Mouse (Mus musculus) hindbrain, embryonic 12.5 days (tissue): ENCODE measurements around the gene Lrrtm4. TPM values are rescaled to one million over a fixed set of nuclear protein-coding genes. Genes with fewer than 3 reads are reported as not detected.

Source experiments
- ATAC-seq: fragments of 200-750 bp; cut with Nextera tagmentation; 2 replicates; pipeline ENCODE4 v1.8.0; 2017; ENCODE audit warnings: moderate TSS enrichment; ENCODE audit not compliant: low FRiP score
- H3K27ac ChIP-seq: fragments of 300-500 bp; sonication (generic); 2 replicates; pipeline ENCODE4 v1.5.1; 2016; ENCODE audit warnings: mild to moderate bottlenecking
- H3K27me3 ChIP-seq: fragments of 300-500 bp; sonication (generic); 2 replicates; pipeline ENCODE4 v1.6.1; 2016; ENCODE audit warnings: mild to moderate bottlenecking
- H3K36me3 ChIP-seq: fragments of 300-500 bp; sonication (generic); 2 replicates; pipeline ENCODE4 v1.6.1; 2016; ENCODE audit warnings: mild to moderate bottlenecking
- H3K4me1 ChIP-seq: fragments of 300-500 bp; sonication (generic); 2 replicates; pipeline ENCODE4 v1.6.1; 2016
- H3K4me2 ChIP-seq: fragments of 300-500 bp; sonication (generic); replicated peaks from 2 replicates; pipeline ENCODE4 v1.6.1; 2016; ENCODE audit warnings: mild to moderate bottlenecking
- H3K4me3 ChIP-seq: fragments of 300-500 bp; sonication (generic); 2 replicates; pipeline ENCODE4 v1.5.1; 2016; ENCODE audit warnings: mild to moderate bottlenecking
- H3K9ac ChIP-seq: fragments of 300-500 bp; sonication (generic); 2 replicates; pipeline ENCODE4 v1.6.1; 2016; ENCODE audit warnings: mild to moderate bottlenecking, moderate library complexity
- H3K9me3 ChIP-seq: fragments of 300-500 bp; sonication (generic); replicated peaks from 2 replicates; pipeline ENCODE4 v1.6.1; 2016; ENCODE audit warnings: mild to moderate bottlenecking
- WGBS: fragments of 180-500 bp; shearing (Covaris S2); methylation state at CpG from one replicate; pipeline ENCODE4 v1.1.7; 2016; 5-methylcytosine and 5-hydroxymethylcytosine counted together
- polyA plus RNA-seq: library from polyadenylated mRNA; unstranded; fragments of >200 nt; fragmentation: Nextera tagmentation; extraction: Ambion mirVana; gene quantifications from 2 replicates; pipeline ENCODE4 v1.2.1, GENCODE M21; 2016

The Lrrtm4 gene
- polyA plus RNA-seq: 7.5 and 8.3 TPM in 2 replicates

GRCm38 (mm10) chr6:80018765-80019164 lies at the start of gene Lrrtm4:
Gene Lrrtm4, plus strand, starts transcription at chr6:80018877.
- Histone ChIP-seq H3K9me3 (no peaks in the 10 kb centered on the region), H3K4me1 (0 out of 2 replicates have a peak, but pooled peaks cover 6% of the 10 kb centered on the region)

DNA sequence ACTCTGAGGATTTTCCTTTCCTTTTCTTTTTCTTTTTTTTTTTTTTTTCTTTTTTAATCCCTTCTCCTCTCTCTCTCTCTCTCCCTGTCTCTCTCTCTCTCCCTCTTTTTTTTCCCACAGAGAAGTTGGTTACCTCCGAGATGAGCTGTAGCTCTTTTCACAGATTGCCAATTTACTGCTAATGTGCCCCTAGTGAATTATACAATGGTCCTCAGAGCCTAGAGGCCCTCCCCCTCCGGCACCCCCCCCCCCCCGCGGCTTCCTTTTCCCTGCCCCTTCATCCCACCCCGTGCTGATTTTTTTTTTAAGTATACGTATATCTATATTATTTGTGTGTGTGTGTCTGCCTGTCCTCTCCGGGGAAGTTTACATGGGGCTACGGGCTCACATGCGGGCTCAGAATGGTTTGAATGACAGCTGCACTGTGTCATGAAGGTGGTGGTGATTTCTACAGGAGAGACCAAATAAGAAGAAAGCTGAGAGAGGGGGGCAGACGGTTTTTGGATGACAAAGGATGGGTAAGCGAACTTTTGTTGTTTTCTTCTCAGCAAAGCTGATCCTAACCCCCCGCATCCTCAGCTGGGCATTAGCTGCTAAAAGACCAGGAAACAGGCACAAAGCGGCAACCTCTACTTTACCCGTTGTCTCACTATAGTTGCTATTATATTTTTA lies 648 bp downstream of the Lrrtm4 start:
- WGBS: 1% methylated on average over 14 of the region's 14 CpGs
- peak; percentile 66 for ATAC-seq

More at GRCm38 (mm10) chr6:80018765-80019164, at the start of gene Lrrtm4:
- peak within 1 kb of the TSS; percentile 56 for H3K4me2 ChIP-seq
- peak; percentile 85 for ATAC-seq
- 0 out of 2 replicates have a peak, but pooled peaks cover 3% of the 10 kb centered on the region for H3K36me3 ChIP-seq
- peak within 1 kb of the TSS; percentile 60 for H3K9ac ChIP-seq
- WGBS: 8% methylated on average over 6 of the region's 6 CpGs
- no peaks in the 10 kb centered on the region for H3K27me3 ChIP-seq
- peak within 1 kb of the TSS; percentile 39 for H3K4me3 ChIP-seq
- H3K27ac ChIP-seq: peak within 1 kb of the TSS; percentile 44; the same call in 1 of the 2 replicates

DNA sequence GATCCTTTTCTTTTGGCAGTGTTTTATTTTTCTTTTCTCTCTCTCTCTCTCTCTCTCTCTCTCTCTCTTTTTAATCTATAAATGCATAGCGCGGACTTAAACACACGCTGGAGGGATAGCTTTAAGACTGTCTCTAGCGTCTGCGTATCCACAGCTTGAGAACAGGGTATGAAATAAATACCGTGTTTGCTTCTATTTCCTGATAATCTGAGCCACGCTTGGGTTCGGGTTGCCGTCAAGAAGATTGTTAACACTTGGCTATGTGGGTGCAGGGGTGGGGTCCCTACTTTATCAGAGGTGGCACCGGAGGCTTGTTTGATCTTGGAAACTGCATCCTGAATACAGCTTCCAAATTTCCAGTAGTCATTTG lies 1.2 kb downstream of the Lrrtm4 start:
- H3K4me3 ChIP-seq: peak overlapping the region; percentile 39
- H3K36me3 ChIP-seq: 0 out of 2 replicates have a peak, but pooled peaks cover 3% of the 10 kb centered on the region
- H3K27ac ChIP-seq: no peak overlapping the region
- 12% methylated on average over 10 of the region's 10 CpGs for WGBS
- no peaks in the 10 kb centered on the region for H3K27me3 ChIP-seq
- H3K4me1 ChIP-seq: 0 out of 2 replicates have a peak, but pooled peaks cover 6% of the 10 kb centered on the region
- peak overlapping the region; percentile 60 for H3K9ac ChIP-seq
- peak; percentile 56 for ATAC-seq
- H3K9me3 ChIP-seq: no peaks in the 10 kb centered on the region
- peak overlapping the region; percentile 56 for H3K4me2 ChIP-seq

More for the DNA sequence above, 648 bp downstream of the Lrrtm4 start:
- Histone ChIP-seq H3K9me3 (no peaks in the 10 kb centered on the region), H3K4me1 (0 out of 2 replicates have a peak, but pooled peaks cover 6% of the 10 kb centered on the region), H3K9ac (peak overlapping the region; percentile 60), H3K4me3 (peak overlapping the region; percentile 39), H3K36me3 (0 out of 2 replicates have a peak, but pooled peaks cover 3% of the 10 kb centered on the region), H3K27me3 (no peaks in the 10 kb centered on the region), H3K4me2 (peak overlapping the region; percentile 56), H3K27ac (no peak overlapping the region; the same call in 1 of the 2 replicates)

DNA sequence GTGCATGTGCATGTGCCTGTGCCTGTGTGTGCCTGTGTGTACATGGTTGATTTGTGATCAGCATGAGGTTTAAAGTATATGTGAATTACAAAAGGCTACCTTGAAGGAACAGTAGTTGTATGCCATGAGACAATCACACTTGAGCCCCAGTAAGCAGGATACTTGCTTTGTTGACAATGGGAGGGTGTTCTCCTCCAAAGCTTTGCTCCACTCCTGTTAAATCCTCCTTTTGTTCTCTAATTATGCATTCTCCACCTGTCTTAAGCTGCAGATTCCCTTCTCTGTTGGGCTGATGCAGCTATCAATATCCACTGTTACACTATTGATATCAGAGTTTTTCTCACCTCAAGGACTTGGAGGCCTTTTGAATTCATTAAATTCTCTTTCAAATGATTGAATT lies 38.2 kb downstream of the Lrrtm4 start:
- H3K4me1 ChIP-seq: no peaks in the 10 kb centered on the region
- no peak overlapping the region for H3K27ac ChIP-seq
- no peak for ATAC-seq
- no peaks in the 10 kb centered on the region for H3K36me3 ChIP-seq
- no peaks in the 10 kb centered on the region for H3K27me3 ChIP-seq
- H3K4me3 ChIP-seq: no peak overlapping the region
- no peaks in the 10 kb centered on the region for H3K9me3 ChIP-seq
- H3K4me2 ChIP-seq: no peak overlapping the region
- H3K9ac ChIP-seq: no peak overlapping the region

GRCm38 (mm10) chr6:80078001-80078400 lies 59.3 kb downstream of the Lrrtm4 start:
- no peak for ATAC-seq
- H3K27ac ChIP-seq: no peak overlapping the region
- WGBS: 93% methylated on average over 2 of the region's 2 CpGs
- no peaks in the 10 kb centered on the region for H3K36me3 ChIP-seq
- no peaks in the 10 kb centered on the region for H3K9me3 ChIP-seq
- no peak overlapping the region for H3K4me3 ChIP-seq
- no peak overlapping the region for H3K4me2 ChIP-seq
- no peak overlapping the region for H3K9ac ChIP-seq
- H3K27me3 ChIP-seq: no peaks in the 10 kb centered on the region
- H3K4me1 ChIP-seq: no peaks in the 10 kb centered on the region

GRCm38 (mm10) chr6:80079290-80079689 lies 60.6 kb downstream of the Lrrtm4 start:
- H3K4me2 ChIP-seq: no peak overlapping the region
- no peak for ATAC-seq

GRCm38 (mm10) chr6:80094909-80095308 lies 76.2 kb downstream of the Lrrtm4 start:
- Histone ChIP-seq H3K36me3 (no peaks in the 10 kb centered on the region), H3K27me3 (no peaks in the 10 kb centered on the region), H3K9ac (no peak overlapping the region), H3K9me3 (no peaks in the 10 kb centered on the region), H3K4me2 (no peak overlapping the region), H3K4me3 (no peak overlapping the region), H3K4me1 (no peaks in the 10 kb centered on the region), H3K27ac (no peak overlapping the region)
- WGBS: 90% methylated on average over 4 of the region's 4 CpGs
- no peak for ATAC-seq

More at GRCm38 (mm10) chr6:80079290-80079689, 60.6 kb downstream of the Lrrtm4 start:
- no peaks in the 10 kb centered on the region for H3K36me3 ChIP-seq
- no peak overlapping the region for H3K27ac ChIP-seq
- H3K4me1 ChIP-seq: no peaks in the 10 kb centered on the region
- no peak overlapping the region for H3K9ac ChIP-seq
- no peak overlapping the region for H3K4me3 ChIP-seq
- no peaks in the 10 kb centered on the region for H3K27me3 ChIP-seq
- 80% methylated on average over 6 of the region's 6 CpGs for WGBS
- no peaks in the 10 kb centered on the region for H3K9me3 ChIP-seq

- no peaks in the 10 kb centered on the region for H3K36me3 ChIP-seq
- ATAC-seq: peak; percentile 71; the same call in 1 of the 2 replicates
- no peaks in the 10 kb centered on the region for H3K9me3 ChIP-seq
- no peak overlapping the region for H3K9ac ChIP-seq
- H3K4me2 ChIP-seq: no peak overlapping the region
- H3K4me1 ChIP-seq: no peaks in the 10 kb centered on the region
- WGBS: 58% methylated on average over 2 of the region's 2 CpGs
- H3K4me3 ChIP-seq: no peak overlapping the region
- no peak overlapping the region for H3K27ac ChIP-seq
- H3K27me3 ChIP-seq: no peaks in the 10 kb centered on the region
Measured at GRCm38 (mm10) chr6:80105343-80105742, 86.7 kb downstream of the Lrrtm4 start.

DNA sequence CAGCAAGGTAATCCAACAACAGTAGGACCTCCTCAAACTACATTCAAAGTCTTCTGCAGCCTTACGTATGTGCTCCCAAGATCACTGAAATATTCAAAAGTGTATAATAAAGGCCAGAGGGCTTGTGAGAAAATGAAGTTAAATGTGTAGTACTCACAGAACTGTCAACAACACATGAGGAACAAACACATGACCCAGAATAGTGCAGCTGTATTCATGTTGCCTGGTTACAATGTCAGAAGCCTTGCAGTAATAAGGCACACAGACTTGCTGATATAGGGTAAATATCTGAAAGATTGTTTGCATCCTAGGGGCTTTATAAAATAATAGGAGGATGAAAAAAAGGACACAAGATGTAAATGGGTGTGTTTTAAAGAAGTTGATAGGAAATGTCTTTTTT lies 87.2 kb downstream of the Lrrtm4 start:
- no peaks in the 10 kb centered on the region for H3K36me3 ChIP-seq
- ATAC-seq: no peak
- H3K27ac ChIP-seq: no peak overlapping the region
- H3K9ac ChIP-seq: no peak overlapping the region
- no peaks in the 10 kb centered on the region for H3K27me3 ChIP-seq
- no peak overlapping the region for H3K4me3 ChIP-seq
- H3K4me1 ChIP-seq: no peaks in the 10 kb centered on the region
- 77% methylated on average over 1 of the region's 1 CpGs for WGBS
- no peak overlapping the region for H3K4me2 ChIP-seq
- H3K9me3 ChIP-seq: no peaks in the 10 kb centered on the region

GRCm38 (mm10) chr6:80126419-80126818 lies 107.7 kb downstream of the Lrrtm4 start:
- no peak for ATAC-seq
- Histone ChIP-seq H3K36me3 (no peaks in the 10 kb centered on the region), H3K4me2 (no peak overlapping the region), H3K4me1 (no peaks in the 10 kb centered on the region), H3K9me3 (no peaks in the 10 kb centered on the region), H3K4me3 (no peak overlapping the region), H3K9ac (no peak overlapping the region), H3K27me3 (no peaks in the 10 kb centered on the region), H3K27ac (no peak overlapping the region)
- WGBS: 84% methylated on average over 1 of the region's 1 CpGs

DNA sequence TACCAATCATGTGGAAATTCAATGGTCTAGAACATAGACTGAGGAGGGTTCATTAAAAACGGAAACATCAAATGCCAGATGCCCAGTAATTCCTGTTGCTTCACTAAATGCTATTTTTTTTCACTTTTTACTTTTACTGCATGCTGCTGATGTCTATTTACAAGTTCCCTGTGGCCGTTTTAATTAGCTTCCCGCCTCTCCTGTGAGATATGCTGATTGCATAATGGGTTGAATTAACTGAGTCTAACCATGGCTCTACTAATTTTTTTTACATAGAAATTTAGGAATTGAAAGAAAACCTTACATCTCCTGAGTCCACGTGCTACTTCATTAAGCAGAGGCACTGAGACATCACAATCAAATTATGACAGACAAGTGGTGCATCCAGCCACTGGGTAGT lies 143.9 kb downstream of the Lrrtm4 start:
- WGBS: 68% methylated on average over 4 of the region's 4 CpGs
- no peak overlapping the region for H3K4me2 ChIP-seq
- no peak overlapping the region for H3K9ac ChIP-seq

DNA sequence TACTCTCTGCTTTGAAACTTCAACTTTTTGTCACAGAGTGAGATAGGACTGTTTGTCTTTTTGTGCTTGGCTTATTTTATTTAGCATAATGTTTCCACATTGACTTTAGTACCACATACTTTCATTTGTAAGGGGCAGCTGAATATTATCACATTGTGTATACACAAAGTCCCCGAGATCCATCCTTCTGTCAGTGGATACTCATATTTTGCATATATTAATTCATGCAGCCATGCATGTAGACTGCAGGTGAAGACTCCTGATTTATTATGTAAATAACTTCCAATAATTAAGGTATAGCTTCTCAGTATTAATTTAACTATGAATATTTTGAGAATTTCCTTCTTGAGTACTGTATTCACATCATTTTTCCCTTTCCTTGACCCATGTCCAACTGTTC lies 163.2 kb downstream of the Lrrtm4 start:
- H3K27ac ChIP-seq: no peak overlapping the region
- H3K9me3 ChIP-seq: no peaks in the 10 kb centered on the region
- 68% methylated on average over 1 of the region's 1 CpGs for WGBS
- H3K36me3 ChIP-seq: no peaks in the 10 kb centered on the region
- ATAC-seq: 0 out of 2 replicates have a peak, but pooled peaks have one; percentile 54
- H3K4me1 ChIP-seq: peaks cover 6% of the 10 kb centered on the region; the same call in 1 of the 2 replicates
- H3K9ac ChIP-seq: no peak overlapping the region
- H3K4me2 ChIP-seq: no peak overlapping the region
- H3K27me3 ChIP-seq: no peaks in the 10 kb centered on the region
- H3K4me3 ChIP-seq: no peak overlapping the region

More for the DNA sequence above, 143.9 kb downstream of the Lrrtm4 start:
- Histone ChIP-seq H3K27ac (no peak overlapping the region), H3K4me3 (no peak overlapping the region), H3K36me3 (no peaks in the 10 kb centered on the region), H3K4me1 (no peaks in the 10 kb centered on the region), H3K27me3 (no peaks in the 10 kb centered on the region), H3K9me3 (no peaks in the 10 kb centered on the region)
- ATAC-seq: no peak

GRCm38 (mm10) chr6:80182353-80182752 lies 163.7 kb downstream of the Lrrtm4 start:
- H3K36me3 ChIP-seq: no peaks in the 10 kb centered on the region
- no peak overlapping the region for H3K4me3 ChIP-seq
- no peak overlapping the region for H3K9ac ChIP-seq
- H3K27me3 ChIP-seq: no peaks in the 10 kb centered on the region
- no peak overlapping the region for H3K27ac ChIP-seq
- H3K4me1 ChIP-seq: peaks cover 6% of the 10 kb centered on the region; the same call in 1 of the 2 replicates
- ATAC-seq: peak; percentile 60
- no peak overlapping the region for H3K4me2 ChIP-seq
- WGBS: 64% methylated on average over 2 of the region's 2 CpGs
- no peaks in the 10 kb centered on the region for H3K9me3 ChIP-seq
